Mouse (Mus musculus) small intestine, adult 2 months (tissue): Measurements from ENCODE around the gene Tgm1.

Source experiments
- CTCF ChIP-seq: fragments of 200-500 bp; IDR thresholded peaks from 2 replicates; pipeline ENCODE4 v1.5.1; 2012; ENCODE audit warnings: low read depth, mild to moderate bottlenecking, control low read depth, inconsistent platforms, low read length, moderate library complexity, mixed read lengths; ENCODE audit not compliant: insufficient replicate concordance, insufficient read length; ENCODE audit errors: extremely low read depth
- POLR2A ChIP-seq: fragments of 200-500 bp; IDR thresholded peaks from 2 replicates; pipeline ENCODE4 v1.6.1; 2012; ENCODE audit warnings: low read depth, mild to moderate bottlenecking, control low read depth, inconsistent platforms, low read length, moderate library complexity

- TF ChIP-seq CTCF (no peak), POLR2A (no peak)
Observed at GRCm38 (mm10) chr14:55689433-55689832, 24.3 kb downstream of the Tgm1 start.
